Mouse (Mus musculus) left cerebral cortex, postnatal 4 days (tissue): ENCODE results near the gene Srsf1. TPM values are rescaled to one million over a fixed set of nuclear protein-coding genes. Genes with fewer than 3 reads are reported as not detected.

ENCODE experiments used
- DNase-seq: peaks from one replicate; pipeline ENCODE4 v3.0.0-alpha.2; 2022
- intact Hi-C: fragments of 180-260 bp; cut with DNase I; formaldehyde crosslinking; loops from one replicate; pipeline ENCODE4 v1.15.1; 2025
- total RNA-seq, 2 experiments: library from RNA; stranded (reverse); gene quantifications; 2 replicates each; pipeline ENCODE4 v1.2.3; 2021

Gene Srsf1
- total RNA-seq: 100 to 1,000 TPM; 261 to 264 TPM

GRCm38 (mm10) chr11:88046944-88047794, at the start of gene Srsf1:
Gene Srsf1, plus strand, starts transcription at chr11:88047373.
- intact Hi-C loops: loop anchor here (2.0 kb wide), 1 partner anchor 72 kb away; no protein-coding TSS in a partner anchor
- DNase-seq: peak; percentile 100

DNA sequence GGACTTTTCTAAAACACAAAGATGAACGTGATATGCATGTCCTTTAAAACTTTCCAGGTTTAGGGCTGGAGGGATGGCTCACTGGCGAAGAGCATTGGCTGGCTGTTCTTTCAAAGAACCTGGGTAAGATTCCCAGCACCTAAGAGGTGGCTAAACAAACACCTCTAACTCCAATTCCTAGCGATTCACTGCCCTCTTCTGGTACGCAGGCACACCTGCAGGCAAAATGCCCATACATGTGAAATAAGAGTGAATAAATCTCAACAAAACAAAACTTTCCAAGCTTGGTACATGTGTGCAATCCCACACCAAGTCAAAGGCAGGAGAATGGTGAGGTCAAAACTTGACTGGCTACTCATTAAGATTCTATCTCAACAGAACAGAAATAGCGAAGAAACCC, 47.4 kb upstream of the Srsf1 start:
- intact Hi-C loops: no loop called here
- no peak for DNase-seq

DNA sequence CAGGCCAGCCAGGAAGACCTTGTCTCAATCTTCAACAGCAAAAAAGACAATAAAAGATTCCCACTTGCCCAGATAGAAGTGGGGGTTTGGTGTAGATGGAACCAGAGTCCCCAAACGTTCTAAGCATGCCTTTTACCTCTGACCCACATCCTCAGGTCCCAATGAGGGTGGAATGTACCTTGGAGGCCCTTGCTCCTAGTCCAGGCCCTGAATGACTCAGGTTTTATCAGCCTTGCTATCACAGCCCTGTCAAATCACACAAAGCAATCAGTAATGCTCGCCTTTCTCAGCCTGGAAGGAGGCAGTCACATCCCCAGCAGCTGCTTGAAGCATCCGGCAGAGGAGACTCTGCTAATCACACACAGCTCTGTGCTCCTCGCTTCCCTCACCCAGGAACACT, 44.4 kb upstream of the Srsf1 start:
- DNase-seq: no peak
- intact Hi-C loops: no loop called here

DNA sequence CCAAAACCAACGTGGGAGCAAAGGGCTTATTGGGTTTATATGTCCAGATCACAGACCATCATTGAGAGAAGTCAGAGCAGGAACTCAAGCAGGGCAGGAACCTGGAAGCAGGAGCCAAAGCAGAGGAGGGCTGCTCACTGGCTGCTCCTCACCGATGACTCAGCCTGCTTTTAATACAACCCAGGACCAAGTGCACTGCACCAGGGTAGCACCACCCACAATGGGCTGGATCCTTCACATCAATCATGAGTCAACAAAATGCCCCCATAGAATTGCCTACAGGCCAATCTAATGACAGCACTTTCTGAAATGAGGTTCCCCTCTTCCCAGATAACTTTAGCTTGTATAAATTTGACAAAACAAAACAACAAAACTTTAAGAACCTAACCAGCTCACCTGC, 43.0 kb upstream of the Srsf1 start:
- DNase-seq: no peak
- intact Hi-C loops: no loop called here

- intact Hi-C loops: no loop called here
- no peak for DNase-seq
These were observed 38.5 kb upstream of the Srsf1 start for GRCm38 (mm10) chr11:88008641-88009040.

GRCm38 (mm10) chr11:88009542-88010190, 37.5 kb upstream of the Srsf1 start:
- intact Hi-C loops: no loop called here
- peak; percentile 76 for DNase-seq

DNA sequence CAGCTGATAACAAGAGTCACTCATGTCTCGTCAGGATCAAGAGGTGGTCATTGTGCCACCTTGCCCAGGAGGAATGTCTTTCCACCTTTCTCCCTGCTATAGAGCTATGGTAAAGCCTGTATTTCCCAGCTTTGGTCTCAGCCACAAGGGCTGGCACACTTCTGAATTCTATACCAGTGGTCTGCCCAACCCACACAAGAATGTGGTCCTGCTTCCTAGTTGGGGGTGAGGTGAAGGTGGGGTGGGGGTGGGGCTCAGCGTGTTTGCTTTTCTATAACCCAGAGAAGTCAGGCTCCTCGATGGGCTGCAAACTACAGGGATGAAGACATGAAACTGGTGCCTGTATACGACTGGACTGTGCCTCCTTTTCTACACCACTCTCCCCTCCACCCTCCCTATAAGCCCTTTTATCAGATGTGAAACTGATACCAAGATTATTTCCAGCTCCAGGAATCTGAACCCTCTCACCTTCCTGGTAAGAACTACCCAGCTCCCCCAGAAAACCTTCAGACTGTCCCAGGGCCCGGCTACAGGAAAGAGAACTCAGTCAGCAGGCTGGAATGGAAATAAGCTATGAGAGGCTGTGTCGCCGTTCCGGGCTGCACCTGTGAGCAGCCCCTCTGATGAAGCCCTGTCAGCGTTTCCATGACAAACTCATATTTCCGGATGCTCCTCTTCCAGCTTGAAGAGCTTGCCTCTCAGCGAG, 35.8 kb upstream of the Srsf1 start:
- intact Hi-C loops: no loop called here
- no peak for DNase-seq

DNA sequence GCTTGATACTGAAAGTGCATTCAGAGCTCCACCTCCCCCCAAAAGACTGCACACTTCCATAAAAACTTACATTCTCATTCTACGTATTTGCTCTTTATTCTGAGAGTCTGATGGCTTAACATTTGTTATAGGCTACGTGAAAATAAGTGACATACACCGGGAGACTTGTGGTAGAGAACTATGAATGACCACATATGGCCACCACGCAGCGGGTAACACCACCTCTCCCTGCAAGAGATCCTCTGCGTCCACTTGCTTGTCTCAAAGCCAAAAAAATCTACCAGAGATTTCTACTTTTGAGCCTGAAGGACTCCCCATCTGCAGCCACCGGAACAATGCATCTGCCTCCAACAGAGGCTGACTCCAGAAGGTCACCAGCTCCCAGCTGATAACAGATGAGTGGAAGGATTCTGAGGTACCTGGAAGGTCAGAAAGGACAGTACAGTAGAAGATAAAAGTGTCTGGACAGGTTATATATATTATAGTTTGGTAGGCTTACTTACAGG, 35.2 kb upstream of the Srsf1 start:
- intact Hi-C loops: no loop called here
- DNase-seq: no peak

GRCm38 (mm10) chr11:88012621-88013244, 34.4 kb upstream of the Srsf1 start:
- intact Hi-C loops: no loop called here
- DNase-seq: no peak

- no peak for DNase-seq
- intact Hi-C loops: no loop called here
These were observed 33.5 kb upstream of the Srsf1 start for GRCm38 (mm10) chr11:88013632-88014031.

DNA sequence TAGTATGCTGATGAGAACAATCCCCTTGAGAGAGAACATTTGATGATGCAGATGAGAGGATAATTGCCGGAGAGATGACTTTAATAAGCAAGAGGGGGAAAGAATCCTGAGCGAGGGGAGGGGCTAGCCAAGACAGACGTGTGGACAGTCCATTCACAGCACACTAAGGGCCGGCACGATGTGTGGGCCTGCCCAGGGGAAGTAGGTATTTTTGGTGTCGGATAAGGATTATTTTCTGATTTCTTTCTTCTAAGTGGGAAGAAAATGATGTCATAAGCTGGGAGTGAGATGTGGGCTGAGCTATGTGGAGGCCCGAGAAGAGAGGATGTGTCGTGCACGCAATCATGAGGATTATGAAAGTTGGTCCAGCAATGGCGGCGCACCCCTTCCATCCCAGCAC, 32.0 kb upstream of the Srsf1 start:
- DNase-seq: no peak
- intact Hi-C loops: no loop called here

DNA sequence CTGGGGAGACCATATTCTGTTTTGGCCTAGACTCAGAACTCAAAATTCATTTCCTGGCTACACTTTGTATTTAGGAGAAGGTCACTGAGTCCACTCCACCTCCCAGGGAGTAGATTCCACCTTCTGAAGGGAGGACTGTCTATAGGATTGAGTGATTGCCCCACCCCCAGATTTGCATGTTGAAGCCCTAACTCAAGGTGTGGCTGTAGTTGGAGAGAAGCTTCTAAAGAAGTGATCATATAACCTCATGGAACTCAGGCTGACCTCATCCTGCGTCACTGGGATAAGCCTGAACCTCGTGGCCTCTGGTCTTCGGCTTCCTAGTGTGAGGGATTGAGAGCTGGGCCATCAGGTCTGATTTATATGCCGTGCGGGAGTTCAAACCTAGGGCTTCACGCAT, 31.4 kb upstream of the Srsf1 start:
- intact Hi-C loops: no loop called here
- DNase-seq: no peak

- intact Hi-C loops: no loop called here
- no peak for DNase-seq
These were observed 23.2 kb upstream of the Srsf1 start for GRCm38 (mm10) chr11:88023933-88024332.

GRCm38 (mm10) chr11:88027391-88028035, 19.7 kb upstream of the Srsf1 start:
- DNase-seq: peak; percentile 35
- intact Hi-C loops: no loop called here

GRCm38 (mm10) chr11:88028193-88028684, 18.9 kb upstream of the Srsf1 start:
- intact Hi-C loops: no loop called here
- no peak for DNase-seq

DNA sequence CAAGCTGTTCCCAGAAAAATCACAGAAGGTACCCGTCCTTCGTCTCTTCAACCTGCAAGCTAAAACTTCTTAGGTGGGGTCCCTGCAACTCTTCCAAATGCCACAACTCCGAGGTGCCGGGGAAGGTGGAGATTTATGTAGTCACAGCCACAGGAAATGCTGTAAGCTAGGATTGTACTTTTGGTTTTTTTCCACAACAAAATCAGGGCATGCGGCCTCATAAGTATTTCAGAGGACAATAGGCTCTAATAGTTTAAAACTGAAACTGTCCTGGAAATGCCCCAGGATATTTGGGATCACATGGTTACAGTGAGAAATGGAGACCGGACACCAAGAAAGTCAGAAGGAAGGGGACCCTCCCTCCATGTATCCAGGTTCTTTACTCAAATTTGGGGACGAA, 17.0 kb upstream of the Srsf1 start:
- no peak for DNase-seq
- intact Hi-C loops: no loop called here

- intact Hi-C loops: no loop called here
- no peak for DNase-seq
These were observed 16.3 kb upstream of the Srsf1 start for GRCm38 (mm10) chr11:88030836-88031235.

DNA sequence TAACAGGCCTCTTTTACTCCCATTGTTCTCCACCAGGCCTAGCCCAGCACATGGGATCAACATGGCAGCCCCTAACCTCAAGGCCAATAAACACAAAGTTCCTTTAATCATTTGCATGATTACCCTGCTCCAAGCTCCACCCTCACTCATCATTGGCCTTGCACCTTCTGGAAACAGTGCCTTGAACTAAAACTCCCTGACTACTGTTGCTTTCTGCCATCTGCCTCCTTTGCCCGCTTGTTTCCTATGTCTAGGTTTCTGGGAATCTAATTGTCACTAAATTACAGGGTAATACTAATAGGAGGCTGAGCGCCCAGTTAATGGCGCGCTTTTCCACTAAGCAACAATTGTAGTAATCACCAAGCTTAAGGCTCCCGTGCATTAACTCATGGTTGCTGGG, 15.4 kb upstream of the Srsf1 start:
- intact Hi-C loops: no loop called here
- no peak for DNase-seq

DNA sequence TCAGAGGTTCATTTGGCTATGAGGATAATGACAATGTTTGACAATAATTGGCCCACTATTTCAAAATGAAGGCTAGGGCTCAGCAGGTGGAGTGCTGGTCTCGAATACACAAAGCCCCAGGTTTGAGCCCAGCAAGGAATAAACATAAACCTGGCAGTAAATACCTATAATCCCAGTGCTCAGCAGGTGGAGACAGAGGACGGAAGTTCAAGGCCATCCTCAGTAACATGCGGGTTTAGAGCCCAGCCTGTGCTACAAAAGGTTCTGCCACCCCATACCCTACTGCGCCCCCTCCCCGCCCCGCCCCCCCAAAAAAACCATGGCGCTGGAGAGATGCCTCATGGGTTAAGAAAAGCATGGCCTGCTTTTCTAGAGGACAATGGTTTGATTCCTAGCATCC, 11.2 kb upstream of the Srsf1 start:
- intact Hi-C loops: no loop called here
- no peak for DNase-seq

DNA sequence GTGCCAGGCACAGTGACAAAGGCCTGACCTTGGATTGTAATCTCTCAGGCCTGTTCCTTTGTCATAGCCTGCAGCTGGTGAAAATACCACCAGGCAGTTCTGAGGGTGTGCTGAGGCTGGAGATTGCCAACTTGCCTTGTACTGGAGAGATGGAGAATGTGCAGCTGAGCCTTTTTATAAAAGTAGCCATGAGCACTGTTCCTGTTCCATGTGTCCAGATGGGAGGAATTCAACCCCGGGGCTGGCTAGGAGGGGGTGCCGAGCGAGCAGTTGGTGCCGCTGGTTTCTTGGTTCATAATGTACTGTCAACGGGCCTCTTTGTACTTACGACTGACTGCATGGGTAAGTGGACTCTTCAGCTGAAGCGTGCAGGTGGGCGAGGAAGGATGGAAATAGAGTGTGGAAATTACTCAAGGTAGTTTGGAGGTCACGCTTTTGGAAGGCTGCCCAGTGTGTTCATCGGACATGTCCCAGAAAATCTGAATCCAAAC, 10.4 kb upstream of the Srsf1 start:
- DNase-seq: peak; percentile 18
- intact Hi-C loops: no loop called here
